Mouse (Mus musculus) liver, adult 2 months (tissue): ENCODE results near the gene Zfp65. TPM values are rescaled to one million over a fixed set of nuclear protein-coding genes. Genes with fewer than 3 reads are reported as not detected.
A peak's percentile ranks its signal among the peaks of the same experiment; 100 is the strongest.
"Not testable (repeated sequence)": the region's sequence is repeated elsewhere in the genome, so short reads cannot be mapped to it uniquely, and the experiment has no call there.

Experiments
- DNase-seq: peaks from one replicate; pipeline ENCODE4 v3.0.0-alpha.2; 2011; ENCODE audit warnings: low read depth, low spot score; ENCODE audit errors: extremely low read depth
- H3K27ac ChIP-seq: fragments of 200-500 bp; replicated peaks from 2 replicates; pipeline ENCODE4 v1.5.1; 2012; ENCODE audit warnings: low read depth, mild to moderate bottlenecking, control low read depth, inconsistent platforms, low read length; ENCODE audit not compliant: insufficient read depth
- H3K27me3 ChIP-seq: fragments of 200-500 bp; 2 replicates; pipeline ENCODE4 v1.6.1; 2012; ENCODE audit warnings: mild to moderate bottlenecking, moderate library complexity, low read length, inconsistent platforms; ENCODE audit not compliant: control insufficient read depth, insufficient read depth
- H3K36me3 ChIP-seq: fragments of 200-500 bp; 2 replicates; pipeline ENCODE4 v1.6.1; 2012; ENCODE audit warnings: low read length, inconsistent platforms; ENCODE audit not compliant: control insufficient read depth, insufficient read depth
- H3K4me1 ChIP-seq: fragments of 200-500 bp; 2 replicates; pipeline ENCODE4 v1.6.1; 2011; ENCODE audit warnings: low read length; ENCODE audit not compliant: control insufficient read depth, insufficient read depth
- H3K4me3 ChIP-seq: fragments of 200-500 bp; 2 replicates; pipeline ENCODE4 v1.5.1; 2011; ENCODE audit warnings: low read depth, mild to moderate bottlenecking, control low read depth, low read length, moderate library complexity; ENCODE audit not compliant: insufficient read depth
- H3K79me2 ChIP-seq: fragments of 200-500 bp; 2 replicates; pipeline ENCODE4 v1.6.1; 2012; ENCODE audit warnings: inconsistent platforms, mild to moderate bottlenecking, low read length, moderate library complexity; ENCODE audit not compliant: control insufficient read depth, insufficient read depth
- H3K9ac ChIP-seq: fragments of 200-500 bp; 2 replicates; pipeline ENCODE4 v1.6.1; 2012; ENCODE audit warnings: low read depth, mild to moderate bottlenecking, control low read depth, inconsistent platforms, low read length
- CTCF ChIP-seq: fragments of 200-500 bp; IDR thresholded peaks from 2 replicates; pipeline ENCODE4 v1.5.1; 2011; ENCODE audit warnings: low read depth, low read length, control low read depth
- POLR2A ChIP-seq: fragments of 200-500 bp; IDR thresholded peaks from 2 replicates; pipeline ENCODE4 v1.6.1; 2011; ENCODE audit warnings: low read length, control low read depth; ENCODE audit not compliant: insufficient read depth; ENCODE audit errors: extremely low read depth
- WGBS: fragments of 180-500 bp; shearing (Covaris S2); methylation state at CpG from one replicate; pipeline ENCODE4 v1.1.7; 2018; 5-methylcytosine and 5-hydroxymethylcytosine counted together
- polyA plus RNA-seq: library from polyadenylated mRNA; depleted of rRNA; stranded (reverse); fragments of >200 nt; gene quantifications from 2 replicates; pipeline ENCODE4 v1.2.3, GENCODE M21; 2012
- total RNA-seq: library from RNA; depleted of rRNA; stranded (reverse); fragments of >200 nt; gene quantifications from 2 replicates; pipeline ENCODE4 v1.2.3, GENCODE M21; 2014

The Zfp65 gene
- total and polyA plus RNA-seq, 2 experiments = 0.46 to 8.5 TPM

- TF ChIP-seq POLR2A (no peak), CTCF (no peak)
- Histone ChIP-seq H3K4me3 (no peak overlapping the region), H3K79me2 (no peaks in the 10 kb centered on the region), H3K27ac (no peak overlapping the region), H3K9ac (no peak overlapping the region), H3K36me3 (peaks cover 8% of the 10 kb centered on the region; the same call in 1 of the 2 replicates), H3K27me3 (no peaks in the 10 kb centered on the region), H3K4me1 (no peaks in the 10 kb centered on the region)
- 92% methylated on average over 9 of the region's 9 CpGs for WGBS
- no peak for DNase-seq
Observed at GRCm38 (mm10) chr13:67743896-67744295, 14.9 kb upstream of the Zfp65 start.

GRCm38 (mm10) chr13:67742941-67743340, 14.0 kb upstream of the Zfp65 start:
- Histone ChIP-seq H3K27me3 (no peaks in the 10 kb centered on the region), H3K27ac (no peak overlapping the region), H3K4me1 (no peaks in the 10 kb centered on the region), H3K9ac (no peak overlapping the region), H3K36me3 (peaks cover under 1% of the 10 kb centered on the region; the same call in 1 of the 2 replicates), H3K4me3 (no peak overlapping the region), H3K79me2 (no peaks in the 10 kb centered on the region)
- TF ChIP-seq CTCF = no peak
- TF ChIP-seq POLR2A = no peak
- DNase-seq = no peak
- WGBS = 93% methylated on average over 3 of the region's 3 CpGs

GRCm38 (mm10) chr13:67734391-67734790, 5.4 kb upstream of the Zfp65 start:
- H3K9ac ChIP-seq, DNase-seq, H3K79me2 ChIP-seq, H3K4me1 ChIP-seq, H3K27ac ChIP-seq, H3K27me3 ChIP-seq, H3K4me3 ChIP-seq, H3K36me3 ChIP-seq: not testable (repeated sequence)
- WGBS = 97% methylated on average over 9 of the region's 9 CpGs

GRCm38 (mm10) chr13:67729441-67729840, 468 bp upstream of the Zfp65 start:
- not testable (repeated sequence) for H3K9ac ChIP-seq, H3K79me2 ChIP-seq, H3K27ac ChIP-seq, H3K27me3 ChIP-seq, H3K36me3 ChIP-seq, H3K4me1 ChIP-seq
- peak; percentile 37 for DNase-seq
- TF ChIP-seq CTCF = peak; percentile 54
- 25% methylated on average over 4 of the region's 4 CpGs for WGBS
- peak overlapping the region; percentile 77 for H3K4me3 ChIP-seq

GRCm38 (mm10) chr13:67728106-67728505, 867 bp downstream of the Zfp65 start:
- 70% methylated on average over 1 of the region's 1 CpGs for WGBS
- Histone ChIP-seq H3K27me3 (no peaks in the 10 kb centered on the region), H3K27ac (no peak overlapping the region), H3K9ac (no peak overlapping the region), H3K36me3 (no peaks in the 10 kb centered on the region), H3K4me1 (no peaks in the 10 kb centered on the region; the same call in 1 of the 2 replicates), H3K4me3 (no peak overlapping the region), H3K79me2 (peaks cover 5% of the 10 kb centered on the region; the same call in 1 of the 2 replicates)
- TF ChIP-seq CTCF (no peak), POLR2A (no peak)
- DNase-seq = no peak

GRCm38 (mm10) chr13:67725331-67725730, 3.6 kb downstream of the Zfp65 start:
- not testable (repeated sequence) for H3K27ac ChIP-seq, H3K79me2 ChIP-seq, H3K4me3 ChIP-seq, H3K27me3 ChIP-seq, DNase-seq, H3K4me1 ChIP-seq, H3K9ac ChIP-seq, H3K36me3 ChIP-seq
- 87% methylated on average over 2 of the region's 2 CpGs for WGBS
